Mouse (Mus musculus) gastrocnemius, postnatal 14 days (tissue): ENCODE data around the gene Tyrobp. TPM values are rescaled to one million over a fixed set of nuclear protein-coding genes. Genes with fewer than 3 reads are reported as not detected.

Source experiments
- DNase-seq: peaks from one replicate; pipeline ENCODE4 v3.0.0; 2021; ENCODE audit warnings: mixed read lengths
- intact Hi-C: fragments of 180-260 bp; cut with DNase I; formaldehyde crosslinking; loops from one replicate; pipeline ENCODE4 v1.15.1; 2025; ENCODE audit warnings: low total_unique reads
- total RNA-seq, 2 experiments: library from RNA; stranded (reverse); gene quantifications; 2 replicates each; pipeline ENCODE4 v1.2.3; 2021

The Tyrobp gene
- total RNA-seq, 2 experiments from 2014 or later = 7.8 to 10.4 TPM

DNA sequence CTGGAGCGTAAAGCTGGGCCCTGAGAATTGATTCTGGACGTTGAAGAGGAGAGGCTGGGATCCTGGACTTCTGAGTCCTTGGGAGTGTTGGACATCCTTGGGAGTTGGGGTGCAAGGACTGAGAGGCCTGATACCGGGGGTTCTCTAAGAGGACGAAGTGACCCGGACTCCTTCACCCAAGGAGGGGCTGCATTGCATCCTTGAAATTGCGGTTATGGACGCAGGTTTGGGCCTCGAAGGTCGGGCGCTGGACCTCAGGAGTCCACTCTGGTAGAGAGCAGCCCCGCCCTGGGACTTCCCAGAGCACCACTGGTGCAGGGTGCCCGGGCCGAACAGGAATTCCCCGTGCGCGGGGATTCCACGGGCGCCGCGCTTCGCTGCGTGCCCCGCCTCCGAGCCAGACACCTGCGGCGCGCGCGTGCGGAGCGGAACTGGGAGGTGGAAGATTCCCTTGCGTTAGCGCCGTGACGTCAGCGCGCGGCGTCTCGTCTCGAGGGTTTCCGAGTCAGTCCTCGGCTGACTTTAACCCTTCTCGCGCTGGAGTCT, 8.4 kb downstream of the Tyrobp start:
- DNase-seq = peak; percentile 76
- intact Hi-C loops = no loop called here

DNA sequence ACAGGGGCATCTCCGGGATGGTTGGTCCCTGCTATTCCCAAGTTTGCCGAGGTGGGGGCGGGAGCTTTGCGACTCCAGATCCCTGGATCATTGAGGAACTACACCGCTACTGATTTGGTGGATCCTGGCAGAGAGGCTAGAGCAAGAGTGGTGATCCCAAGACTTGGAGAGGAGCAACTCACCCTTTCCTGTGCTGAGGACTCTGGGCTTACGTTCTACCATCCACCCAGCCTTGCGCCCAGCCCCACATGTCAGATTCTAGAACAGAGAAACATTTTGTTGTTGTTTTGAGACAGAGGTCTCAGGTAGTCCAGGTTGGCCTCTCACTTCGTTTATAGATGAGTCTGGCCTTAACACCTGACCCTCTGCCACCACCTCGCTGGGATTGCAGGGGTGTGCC, 9.0 kb downstream of the Tyrobp start:
- no peak for DNase-seq
- intact Hi-C loops = no loop called here

DNA sequence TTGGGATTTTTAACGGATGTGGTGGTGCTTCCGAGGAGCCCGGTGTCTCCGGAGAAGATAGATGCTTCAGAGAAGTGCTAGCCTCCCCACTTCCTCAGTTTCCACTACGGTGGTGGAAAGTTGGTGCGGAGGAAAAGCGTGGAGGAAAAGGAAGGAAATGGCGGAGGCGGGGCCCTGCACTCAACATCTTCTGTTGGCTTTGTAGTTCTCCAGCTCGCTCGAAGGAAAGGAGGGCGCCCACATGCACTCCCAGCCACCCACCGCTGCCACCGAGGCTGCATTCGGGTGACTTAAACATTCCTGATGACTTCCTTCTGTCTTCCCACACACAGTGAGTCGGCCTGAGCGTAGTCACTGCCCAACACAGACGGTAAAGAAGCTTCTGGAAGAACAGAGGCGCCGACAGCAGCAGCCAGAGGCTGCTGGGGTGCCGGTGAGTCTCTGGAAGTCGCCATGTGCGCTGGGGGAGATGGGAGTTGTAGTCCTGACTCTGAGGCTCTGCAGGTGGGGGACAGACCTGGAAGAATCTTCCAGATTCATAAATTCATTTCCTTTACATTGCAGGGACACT, 9.6 kb downstream of the Tyrobp start:
- intact Hi-C loops = no loop called here
- no peak for DNase-seq

DNA sequence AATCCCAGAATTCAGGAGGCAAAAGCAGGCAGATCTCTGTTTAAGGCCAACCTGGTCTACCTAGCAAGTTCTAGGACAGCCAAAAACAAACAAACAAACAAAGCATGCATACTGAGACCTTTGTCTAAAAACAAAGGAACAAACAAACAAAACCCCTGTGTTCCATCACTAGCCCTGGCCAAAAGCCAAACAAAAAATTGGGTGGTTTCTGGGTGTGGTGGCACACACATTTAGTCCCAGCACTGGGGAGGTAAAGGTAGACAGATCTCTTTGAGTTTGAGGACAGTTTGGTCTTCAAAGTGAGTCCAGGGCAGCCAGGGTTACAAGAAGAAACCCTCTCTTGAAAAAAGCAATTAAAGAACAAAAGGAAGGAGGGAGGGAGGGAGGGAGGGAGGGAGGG, 15.8 kb downstream of the Tyrobp start:
- intact Hi-C loops = no loop called here

DNA sequence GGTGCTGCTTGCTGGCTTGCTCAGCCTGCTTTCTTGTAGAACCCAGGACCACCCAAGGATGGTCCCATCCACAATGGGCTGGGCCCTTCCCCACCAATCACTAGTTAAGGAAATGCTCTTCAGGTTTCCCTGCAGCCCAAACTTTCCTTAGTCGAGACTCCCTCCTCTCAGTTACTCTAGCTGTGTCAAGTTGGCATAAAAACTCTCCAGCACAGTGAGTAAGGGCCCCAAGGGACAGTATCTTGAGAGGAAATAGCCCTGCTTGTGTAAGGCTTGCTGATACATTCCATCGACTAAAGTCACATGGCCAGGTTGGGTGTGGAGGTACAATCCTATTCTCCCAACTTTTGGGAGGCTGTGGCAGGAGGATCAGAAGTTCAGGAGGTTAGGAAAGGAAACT, 16.6 kb downstream of the Tyrobp start:
- intact Hi-C loops = loop anchor here (5.0 kb wide), 1 partner anchor 58 kb away; no protein-coding TSS in a partner anchor

More for the DNA sequence above, 15.8 kb downstream of the Tyrobp start:
- DNase-seq = no peak

DNA sequence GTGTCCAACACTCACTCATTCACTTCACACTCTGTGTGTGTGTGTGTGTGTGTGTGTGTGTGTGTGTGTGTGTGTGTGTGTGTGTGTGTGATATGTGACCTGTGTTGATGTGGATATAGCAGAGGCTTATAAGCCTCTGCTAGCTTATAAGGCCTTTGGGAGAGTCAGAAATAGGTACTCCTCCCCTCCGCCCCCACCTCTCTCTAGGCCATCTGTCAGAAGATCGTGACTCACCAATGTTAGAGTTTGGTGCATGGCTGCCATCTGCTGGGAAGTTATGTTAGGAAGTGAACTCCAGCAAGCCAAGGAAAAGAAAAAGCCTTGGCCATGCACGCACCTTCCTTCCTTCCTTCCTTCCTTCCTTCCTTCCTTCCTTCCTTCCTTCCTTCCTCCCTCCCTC, 18.2 kb downstream of the Tyrobp start:
- intact Hi-C loops = loop anchor here (5.0 kb wide), 1 partner anchor 59 kb away; no protein-coding TSS in a partner anchor
- DNase-seq = peak; percentile 63

More for the DNA sequence above, 16.6 kb downstream of the Tyrobp start:
- DNase-seq = no peak

GRCm38 (mm10) chr7:30434238-30434637, 20.7 kb downstream of the Tyrobp start:
- intact Hi-C loops = loop anchor here (5.0 kb wide), 1 partner anchor 62 kb away; no protein-coding TSS in a partner anchor
- DNase-seq = peak; percentile 53

- intact Hi-C loops = loop anchor here (5.0 kb wide), 1 partner anchor 62 kb away; no protein-coding TSS in a partner anchor
- DNase-seq = no peak
Observed at GRCm38 (mm10) chr7:30434701-30435100, 21.1 kb downstream of the Tyrobp start.

GRCm38 (mm10) chr7:30435156-30435555, 21.6 kb downstream of the Tyrobp start:
- intact Hi-C loops = no loop called here
- no peak for DNase-seq

- intact Hi-C loops = no loop called here
- DNase-seq = no peak
Observed at GRCm38 (mm10) chr7:30436879-30437278, 23.3 kb downstream of the Tyrobp start.

DNA sequence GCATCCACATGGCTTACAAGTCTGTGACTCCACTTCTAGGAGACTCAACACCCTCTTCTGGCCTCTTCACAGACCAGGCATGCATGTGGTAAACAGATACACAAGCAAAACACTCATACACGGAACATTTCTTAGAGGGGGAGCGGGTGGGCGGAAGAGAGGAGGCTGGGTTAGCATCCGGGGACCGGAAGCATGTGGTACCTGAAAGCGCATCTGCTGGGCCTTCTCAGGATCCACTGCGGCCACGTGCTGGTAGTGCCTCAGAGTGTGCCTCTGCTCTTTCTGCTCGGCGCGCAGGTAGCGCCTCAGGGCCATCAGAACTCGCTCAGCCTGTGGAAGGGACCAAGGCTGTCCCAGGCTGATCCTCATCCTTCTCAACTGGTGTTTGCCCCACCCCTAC, 26.2 kb downstream of the Tyrobp start:
- intact Hi-C loops = no loop called here

GRCm38 (mm10) chr7:30440697-30441096, 27.1 kb downstream of the Tyrobp start:
- no peak for DNase-seq
- intact Hi-C loops = no loop called here

More for the DNA sequence above, 26.2 kb downstream of the Tyrobp start:
- DNase-seq = no peak

GRCm38 (mm10) chr7:30443696-30444095, 30.1 kb downstream of the Tyrobp start:
- no peak for DNase-seq
- intact Hi-C loops = no loop called here

DNA sequence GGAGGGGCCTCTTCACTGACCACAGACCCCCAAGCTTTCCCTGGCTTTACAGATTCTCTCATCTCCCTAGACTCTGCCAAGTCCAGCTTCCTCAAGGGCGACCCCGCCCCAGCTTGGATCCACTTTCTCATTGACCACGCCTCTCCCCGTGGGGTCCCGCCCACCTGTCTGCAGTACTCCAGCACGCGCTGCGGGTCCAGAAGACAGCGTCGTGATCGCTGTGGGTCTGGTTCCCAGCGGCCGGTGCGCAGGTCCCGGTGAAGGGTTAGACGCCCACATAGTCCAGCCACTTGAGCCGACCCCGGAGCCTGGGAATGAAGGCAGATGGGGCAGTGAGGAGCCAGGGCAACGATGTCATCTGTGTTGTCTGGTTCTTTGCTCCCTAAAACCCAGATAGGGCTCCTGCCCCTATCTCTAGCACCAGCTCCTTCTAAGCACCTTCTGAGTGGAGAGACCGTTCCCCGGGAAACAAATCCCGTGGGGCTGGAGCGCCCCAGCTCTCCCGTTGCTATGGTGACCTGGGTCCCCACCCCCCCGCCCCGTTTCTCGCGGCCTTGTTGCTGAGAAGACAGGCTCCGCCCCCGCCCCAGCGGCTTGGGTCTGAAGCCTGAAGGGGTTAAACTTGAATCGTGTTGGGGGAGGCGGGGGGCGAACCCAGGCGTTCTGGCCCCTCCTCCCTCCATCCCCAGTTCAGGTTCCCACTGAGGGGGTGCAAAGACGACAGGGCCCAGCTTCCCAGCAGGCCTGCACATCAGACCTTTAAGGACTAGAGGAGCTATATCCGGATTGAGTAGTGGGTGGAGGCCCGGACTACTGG, 30.8 kb downstream of the Tyrobp start:
- intact Hi-C loops = no loop called here
- DNase-seq = no peak

GRCm38 (mm10) chr7:30444971-30445751, 31.6 kb downstream of the Tyrobp start, which contains the start of gene Aplp1:
Aplp1 (minus strand) TSS chr7:30445535.
- intact Hi-C loops = no loop called here
- peak; percentile 36 for DNase-seq

DNA sequence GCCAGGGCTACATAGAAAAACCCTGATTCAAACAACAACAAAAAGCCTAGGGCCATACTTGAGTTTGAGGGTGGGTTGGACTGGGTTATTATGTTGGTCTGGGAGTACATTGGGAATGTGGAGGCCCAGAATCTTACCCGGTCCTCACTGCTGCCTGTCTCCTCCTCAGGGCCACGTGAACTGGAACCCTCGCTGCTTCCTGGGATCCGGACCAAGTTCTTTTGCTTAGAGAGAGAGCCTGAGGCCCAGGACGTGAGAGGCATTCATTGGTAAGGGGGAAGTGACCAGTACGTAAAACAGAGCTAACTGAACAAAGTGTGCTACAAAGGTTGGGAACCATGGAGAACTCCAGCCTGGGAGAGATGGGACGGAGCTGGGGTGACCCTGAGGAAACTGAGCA, 36.7 kb downstream of the Tyrobp start:
- intact Hi-C loops = no loop called here
- DNase-seq = no peak

DNA sequence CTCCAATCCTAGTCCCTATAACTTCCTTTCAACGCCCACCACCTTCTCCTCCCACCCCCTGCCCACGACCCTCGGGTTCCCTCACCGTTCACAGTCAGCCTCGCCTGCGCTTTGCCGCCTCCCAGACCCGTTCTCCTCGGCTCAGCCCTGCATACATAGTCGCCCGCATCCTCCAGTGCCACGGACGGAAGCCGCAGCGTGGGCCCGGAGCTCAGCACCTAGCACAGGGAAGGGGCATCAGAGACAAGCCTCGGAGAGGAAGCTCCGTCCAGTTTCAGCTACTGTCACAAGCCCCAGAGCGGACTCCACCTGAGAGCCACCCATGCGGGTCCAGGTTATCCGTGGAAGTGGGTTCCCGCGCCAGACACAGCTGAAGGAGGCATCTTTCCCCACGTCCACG, 39.8 kb downstream of the Tyrobp start:
- intact Hi-C loops = no loop called here
- no peak for DNase-seq

GRCm38 (mm10) chr7:30453766-30454165, 40.2 kb downstream of the Tyrobp start:
- DNase-seq = no peak
- intact Hi-C loops = no loop called here

DNA sequence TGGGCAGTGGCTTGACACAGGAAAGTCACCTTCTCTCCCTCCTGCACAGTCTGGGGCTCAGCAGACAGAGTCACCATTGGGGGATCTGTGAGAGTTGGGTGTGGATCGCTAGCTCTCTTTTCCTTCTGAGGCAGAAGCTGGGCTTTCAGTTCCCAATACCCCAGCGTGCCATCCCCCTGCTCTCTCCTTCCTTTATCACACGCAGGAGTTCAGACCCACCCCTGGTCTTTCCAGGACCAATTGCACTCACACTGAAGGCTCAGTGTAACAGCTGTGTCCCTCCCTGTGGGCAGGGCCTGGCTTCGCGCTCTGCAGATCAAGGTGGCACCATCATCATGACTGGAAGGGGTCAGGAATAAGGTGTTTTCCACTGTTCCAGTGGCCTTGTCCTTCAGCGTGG, 40.7 kb downstream of the Tyrobp start:
- DNase-seq = no peak
- intact Hi-C loops = no loop called here

DNA sequence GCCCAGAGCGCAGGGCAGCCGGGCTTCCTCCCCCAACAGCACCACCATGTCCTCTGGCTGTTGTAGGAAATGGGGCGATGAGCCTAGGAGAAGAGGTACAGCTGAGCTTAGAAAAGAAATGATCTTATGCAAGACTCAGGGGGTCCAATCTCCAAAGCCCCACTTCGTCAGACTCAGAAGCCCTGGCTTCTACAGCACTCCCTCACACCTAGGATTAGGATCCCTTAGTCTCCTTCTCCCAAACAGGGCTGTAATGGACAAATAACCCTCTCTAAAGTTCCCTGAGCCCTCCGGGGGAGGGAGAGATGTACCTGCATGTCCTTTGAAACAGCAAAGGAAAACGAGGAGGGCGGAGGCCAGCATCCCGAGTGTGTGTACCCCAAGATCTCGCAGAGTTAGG, 42.9 kb downstream of the Tyrobp start:
- DNase-seq = no peak
- intact Hi-C loops = no loop called here
